Mouse (Mus musculus): ENCODE measurements around the gene Sval3. TPM values are rescaled to one million over a fixed set of nuclear protein-coding genes. Genes with fewer than 3 reads are reported as not detected.

Sval3 gene
- polyA plus RNA-seq (2012; rRNA removed; ENCODE audit: low replicate concordance): not detected in 2 replicates

GRCm38 (mm10) chr6:41967840-41968239, at the start of gene Sval3:
TSS of gene Sval3 (plus strand) at chr6:41968140.

GRCm38 (mm10) chr6:41951330-41951729, 16.6 kb upstream of the Sval3 start, which contains the start of gene Sval1:
TSS of gene Sval1 (plus strand) at chr6:41951630.

Other genes with a start within 250 kb of the Sval3 start
- not detected in 2 replicates for gene Olfr459, start 193.0 kb upstream of the Sval3 start, polyA plus RNA-seq (2012; rRNA removed; ENCODE audit: low replicate concordance)
- gene Pip, start 120.6 kb upstream of the Sval3 start, polyA plus RNA-seq (2012; rRNA removed; ENCODE audit: low replicate concordance): not detected in 2 replicates
- not detected in 2 replicates for gene Sval2, start 115.2 kb upstream of the Sval3 start, polyA plus RNA-seq (2012; rRNA removed; ENCODE audit: low replicate concordance)
- gene Sval1, start 16.5 kb upstream of the Sval3 start, polyA plus RNA-seq (2012; rRNA removed; ENCODE audit: low replicate concordance): not detected in 2 replicates
- not detected in 2 replicates for gene Sva, start 70.3 kb downstream of the Sval3 start, polyA plus RNA-seq (2012; rRNA removed; ENCODE audit: low replicate concordance)
- gene Tas2r139, start 172.8 kb downstream of the Sval3 start, polyA plus RNA-seq (2012; rRNA removed; ENCODE audit: low replicate concordance): not detected in 2 replicates
- not detected in 2 replicates for gene Tas2r144, start 247.2 kb downstream of the Sval3 start, polyA plus RNA-seq (2012; rRNA removed; ENCODE audit: low replicate concordance)